Mouse (Mus musculus) myocyte (in vitro differentiated cells): ENCODE results near the gene Chst15. TPM values are rescaled to one million over a fixed set of nuclear protein-coding genes. Genes with fewer than 3 reads are reported as not detected.

Experiments used
- H3K27me3 ChIP-seq: one replicate; pipeline ENCODE4 v1.6.1; 2011; ENCODE audit not compliant: control insufficient read depth, insufficient read depth, insufficient read length
- H3K36me3 ChIP-seq: one replicate; pipeline ENCODE4 v1.6.1; 2011; ENCODE audit not compliant: control insufficient read depth, insufficient read depth
- H3K4me2 ChIP-seq: one replicate; pipeline ENCODE4 v1.6.1; 2011; ENCODE audit warnings: low read depth, control low read depth
- H3K4me3 ChIP-seq: one replicate; pipeline ENCODE4 v1.5.1; 2011; ENCODE audit warnings: mild to moderate bottlenecking, control low read depth, moderate library complexity
- H3K79me2 ChIP-seq: one replicate; pipeline ENCODE4 v1.6.1; 2011; ENCODE audit not compliant: control insufficient read depth, insufficient read depth
- H3ac ChIP-seq: one replicate; pipeline ENCODE4 v1.6.1; 2011; ENCODE audit not compliant: control insufficient read depth, insufficient read length
- CEBPB ChIP-seq: IDR thresholded peaks from 2 replicates; pipeline ENCODE4 v1.6.1; 2011; ENCODE audit warnings: mild to moderate bottlenecking, moderate library complexity; ENCODE audit not compliant: poor library complexity, insufficient read depth, severe bottlenecking
- E2F4 ChIP-seq: IDR thresholded peaks from one replicate; pipeline ENCODE4 v1.6.1; 2011; ENCODE audit warnings: mild to moderate bottlenecking, control low read depth, moderate library complexity; ENCODE audit not compliant: insufficient read depth
- MAX ChIP-seq: IDR thresholded peaks from one replicate; pipeline ENCODE4 v1.6.1; 2011; ENCODE audit warnings: low read depth, mild to moderate bottlenecking, control low read depth
- MYOD1 ChIP-seq, 3 experiments: IDR thresholded peaks; one replicate each; pipeline ENCODE4 v1.6.1; 2011; ENCODE audit warnings: control low read depth in 2 of 3, low read depth in 2 of 3, mild to moderate bottlenecking in 2 of 3, moderate library complexity in 1 of 3; ENCODE audit not compliant: insufficient read length in 2 of 3, control insufficient read depth in 1 of 3
- MYOG ChIP-seq, 3 experiments: IDR thresholded peaks; one replicate each; pipeline ENCODE4 v1.6.1; 2011; ENCODE audit warnings: control low read depth in 2 of 3, low read depth in 2 of 3, mild to moderate bottlenecking in 2 of 3; ENCODE audit not compliant: insufficient read length in 2 of 3, control insufficient read depth in 1 of 3, insufficient read depth in 1 of 3
- POLR2A ChIP-seq: IDR thresholded peaks from one replicate; pipeline ENCODE4 v1.6.1; 2011; ENCODE audit warnings: low read depth, mild to moderate bottlenecking, control low read depth, moderate library complexity; ENCODE audit not compliant: insufficient read length
- POLR2AphosphoS2 ChIP-seq: IDR thresholded peaks from one replicate; pipeline ENCODE4 v1.6.1; 2011; ENCODE audit warnings: low read depth, control low read depth; ENCODE audit not compliant: insufficient read length
- REST ChIP-seq: IDR thresholded peaks from one replicate; pipeline ENCODE4 v1.6.1; 2011; ENCODE audit warnings: mild to moderate bottlenecking, control low read depth, moderate library complexity; ENCODE audit not compliant: insufficient read depth, insufficient read length
- SRF ChIP-seq: IDR thresholded peaks from one replicate; pipeline ENCODE4 v1.6.1; 2011; ENCODE audit warnings: low read depth; ENCODE audit not compliant: control insufficient read depth, insufficient read length
- TCF12 ChIP-seq: IDR thresholded peaks from one replicate; pipeline ENCODE4 v1.6.1; 2011; ENCODE audit warnings: mild to moderate bottlenecking, control low read depth; ENCODE audit not compliant: poor library complexity, insufficient read depth, severe bottlenecking
- TCF3 ChIP-seq: IDR thresholded peaks from one replicate; pipeline ENCODE4 v1.6.1; 2011; ENCODE audit warnings: low read depth, control low read depth; ENCODE audit not compliant: insufficient read length
- USF1 ChIP-seq: IDR thresholded peaks from one replicate; pipeline ENCODE4 v1.6.1; 2011; ENCODE audit warnings: low read depth, mild to moderate bottlenecking, control low read depth, moderate library complexity
- polyA plus RNA-seq: library from polyadenylated mRNA; unstranded; fragments of >200 nt; fragmentation: generic; extraction: Trizol; gene quantifications from one replicate; pipeline ENCODE4 v1.2.1, GENCODE M21; 2012; ENCODE audit warnings: missing spikeins

Chst15 gene
- polyA plus RNA-seq, 1 experiment: 13.4 TPM

DNA sequence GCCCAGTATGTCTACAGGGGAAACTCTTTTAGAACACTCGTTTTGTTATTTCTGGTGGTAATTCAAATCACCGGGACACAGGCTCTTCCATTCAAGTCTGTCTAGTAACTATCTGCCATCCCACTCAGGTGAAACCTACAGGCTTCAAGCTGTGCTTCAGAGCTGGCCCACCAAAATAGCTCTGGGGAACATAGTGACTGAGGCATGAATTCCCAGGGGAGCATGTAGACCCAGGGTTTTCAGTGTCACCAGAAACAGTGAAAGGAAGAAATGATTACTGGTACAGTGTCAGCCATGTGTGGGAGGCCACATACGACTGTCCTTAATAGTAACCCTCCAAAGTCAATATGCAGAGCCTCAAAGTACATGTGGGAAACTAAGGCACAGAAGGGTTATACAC is 34.9 kb downstream of the Chst15 start:
- Histone ChIP-seq H3ac (no peak overlapping the region), H3K27me3 (no peaks in the 10 kb centered on the region), H3K4me2 (no peak overlapping the region), H3K79me2 (peaks cover 58% of the 10 kb centered on the region), H3K36me3 (peaks cover 7% of the 10 kb centered on the region), H3K4me3 (no peak overlapping the region)
- TF ChIP-seq TCF3: no peak
- no peak for TF ChIP-seq MYOD1 (IDR thresholded peaks at IDR 0.05; ENCODE audit: control insufficient read depth in 1 of 3, insufficient read length in 2 of 3, low read depth in 2 of 3)
- TF ChIP-seq MYOG (IDR thresholded peaks at IDR 0.05; ENCODE audit: control insufficient read depth in 1 of 3, insufficient read depth in 1 of 3, insufficient read length in 2 of 3, low read depth in 2 of 3): no peak
- no peak for TF ChIP-seq E2F4
- no peak for TF ChIP-seq CEBPB
- TF ChIP-seq POLR2A: no peak
- no peak for TF ChIP-seq POLR2AphosphoS2
- TF ChIP-seq SRF: no peak
- TF ChIP-seq USF1: no peak
- TF ChIP-seq MAX: no peak
- no peak for TF ChIP-seq REST
- no peak for TF ChIP-seq TCF12

DNA sequence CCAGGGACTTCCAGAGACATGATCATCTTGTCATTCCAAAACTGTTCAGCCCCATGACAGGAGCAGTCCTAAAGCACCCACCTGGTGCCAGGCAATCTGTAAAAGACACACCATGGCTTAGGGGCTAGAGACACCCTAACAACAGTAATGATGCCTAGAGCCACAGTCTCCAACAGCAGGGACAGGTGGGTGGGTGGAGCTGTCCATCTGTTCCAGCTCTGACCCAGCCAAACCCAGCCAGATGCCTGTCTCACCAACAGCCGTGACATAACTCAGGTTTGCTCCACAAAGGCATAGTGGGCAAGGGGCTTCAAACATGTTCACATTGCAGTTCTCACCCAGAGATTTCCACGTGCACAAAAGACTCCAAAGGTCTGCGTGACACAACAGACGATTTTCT is 35.3 kb downstream of the Chst15 start:
- no peaks in the 10 kb centered on the region for H3K27me3 ChIP-seq
- peaks cover 7% of the 10 kb centered on the region for H3K36me3 ChIP-seq
- no peak overlapping the region for H3ac ChIP-seq
- TF ChIP-seq MYOG (IDR thresholded peaks at IDR 0.05; ENCODE audit: control insufficient read depth in 1 of 3, insufficient read depth in 1 of 3, insufficient read length in 2 of 3, low read depth in 2 of 3) (peak; percentile 37 to 95 (median 88)), MYOD1 (IDR thresholded peaks at IDR 0.05; ENCODE audit: control insufficient read depth in 1 of 3, insufficient read length in 2 of 3, low read depth in 2 of 3) (peak in 2 of 3 experiments; percentile 91 to 98), E2F4 (no peak)
- peaks cover 62% of the 10 kb centered on the region for H3K79me2 ChIP-seq
- H3K4me3 ChIP-seq: no peak overlapping the region
- no peak overlapping the region for H3K4me2 ChIP-seq

DNA sequence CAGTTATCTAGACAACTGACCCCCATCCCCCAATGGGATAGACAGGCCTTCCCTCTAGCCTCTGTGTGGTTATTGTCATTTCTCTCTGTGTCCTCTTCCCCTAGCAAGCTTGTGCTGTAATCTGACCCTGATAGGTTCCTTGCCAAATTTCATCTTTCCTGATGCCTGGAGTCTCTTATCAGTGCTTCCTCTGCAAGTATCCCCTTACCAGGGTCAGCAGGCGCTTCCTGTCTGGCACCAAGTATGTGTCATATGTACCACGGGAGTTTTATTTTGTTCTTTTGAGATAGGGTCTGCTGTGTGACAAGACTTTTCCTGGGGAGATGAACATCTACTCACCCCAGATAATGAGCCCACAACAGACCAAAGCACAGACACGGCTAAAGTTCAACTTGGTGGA is 38.4 kb downstream of the Chst15 start:
- H3K4me2 ChIP-seq: peak overlapping the region; percentile 0
- no peaks in the 10 kb centered on the region for H3K27me3 ChIP-seq
- no peak for TF ChIP-seq USF1
- TF ChIP-seq SRF: no peak
- no peak for TF ChIP-seq MYOD1 (IDR thresholded peaks at IDR 0.05; ENCODE audit: control insufficient read depth in 1 of 3, insufficient read length in 2 of 3, low read depth in 2 of 3)
- no peak for TF ChIP-seq E2F4
- TF ChIP-seq MAX: no peak
- TF ChIP-seq TCF12: no peak
- TF ChIP-seq CEBPB: no peak
- TF ChIP-seq MYOG (IDR thresholded peaks at IDR 0.05; ENCODE audit: control insufficient read depth in 1 of 3, insufficient read depth in 1 of 3, insufficient read length in 2 of 3, low read depth in 2 of 3): no peak
- no peak for TF ChIP-seq REST
- no peak for TF ChIP-seq TCF3
- no peak for TF ChIP-seq POLR2AphosphoS2
- TF ChIP-seq POLR2A: no peak
- H3K79me2 ChIP-seq: peaks cover 68% of the 10 kb centered on the region
- no peak overlapping the region for H3ac ChIP-seq
- H3K4me3 ChIP-seq: no peak overlapping the region
- H3K36me3 ChIP-seq: peaks cover 7% of the 10 kb centered on the region

DNA sequence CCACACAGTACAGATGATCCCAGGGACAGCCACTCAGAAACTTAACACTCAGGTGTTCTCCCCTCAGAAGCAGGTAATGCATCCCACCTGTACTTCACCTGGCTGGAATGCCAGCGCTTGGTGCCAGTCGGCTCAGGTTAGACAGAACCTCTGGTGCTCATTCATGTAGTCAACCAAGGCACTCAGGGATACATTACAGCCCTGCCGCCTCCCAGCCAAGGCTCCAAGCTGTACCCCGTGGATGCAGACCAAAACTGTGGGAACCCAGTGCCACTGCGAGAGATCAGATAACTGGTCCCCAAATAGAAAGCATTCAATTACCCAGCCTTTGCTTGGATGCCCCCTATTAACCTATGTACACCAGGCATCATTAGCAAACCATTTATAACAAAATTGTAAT is 40.7 kb downstream of the Chst15 start:
- Histone ChIP-seq H3K4me2 (no peak overlapping the region), H3K4me3 (no peak overlapping the region), H3ac (no peak overlapping the region), H3K27me3 (no peaks in the 10 kb centered on the region), H3K79me2 (peaks cover 57% of the 10 kb centered on the region), H3K36me3 (peaks cover 7% of the 10 kb centered on the region)
- no peak for TF ChIP-seq USF1
- no peak for TF ChIP-seq MYOD1 (IDR thresholded peaks at IDR 0.05; ENCODE audit: control insufficient read depth in 1 of 3, insufficient read length in 2 of 3, low read depth in 2 of 3)
- TF ChIP-seq MAX: no peak
- no peak for TF ChIP-seq POLR2A
- no peak for TF ChIP-seq E2F4
- no peak for TF ChIP-seq SRF
- no peak for TF ChIP-seq CEBPB

DNA sequence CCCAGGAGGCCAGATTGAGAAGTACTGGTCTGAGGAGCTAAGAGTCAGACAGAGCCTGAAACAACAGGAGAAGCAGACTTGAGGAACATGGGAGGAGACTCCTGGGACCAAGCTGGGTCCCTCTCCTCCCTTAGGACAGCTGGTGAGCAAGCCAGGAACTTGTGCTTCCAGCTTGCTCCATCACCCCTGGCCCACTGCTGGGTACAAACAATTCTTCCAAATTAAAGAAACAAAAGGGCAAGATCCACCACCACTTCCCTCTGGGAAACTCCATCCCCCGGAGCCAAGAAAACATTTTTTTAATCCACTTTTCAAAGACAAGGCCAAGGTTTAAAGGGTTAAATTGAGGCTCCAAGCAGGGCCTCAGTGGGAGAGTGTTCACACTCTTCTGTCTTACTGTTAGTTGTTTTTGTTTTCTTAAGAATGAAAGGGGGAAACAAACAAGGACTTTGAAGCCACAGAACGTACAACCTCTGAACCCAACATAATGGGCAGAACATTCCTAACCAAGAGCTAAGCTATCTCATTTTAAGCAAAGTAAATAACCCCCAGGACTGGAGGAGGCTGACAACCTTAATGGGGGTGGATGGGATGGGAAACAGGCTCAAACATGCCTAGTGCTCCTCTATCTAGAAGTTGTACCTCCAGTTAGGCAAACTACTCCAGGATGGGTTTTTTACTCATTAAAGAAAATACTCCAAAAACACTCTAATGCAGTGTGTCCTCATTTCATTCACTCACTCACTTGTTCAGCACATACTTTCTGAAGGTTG is 43.1 kb downstream of the Chst15 start:
- Histone ChIP-seq H3K4me3 (no peak overlapping the region), H3K27me3 (no peaks in the 10 kb centered on the region), H3ac (no peak overlapping the region), H3K36me3 (peaks cover 6% of the 10 kb centered on the region), H3K4me2 (no peak overlapping the region), H3K79me2 (peaks cover 53% of the 10 kb centered on the region)
- TF ChIP-seq REST: no peak
- no peak for TF ChIP-seq POLR2AphosphoS2
- TF ChIP-seq USF1: no peak
- TF ChIP-seq CEBPB: no peak
- no peak for TF ChIP-seq E2F4
- no peak for TF ChIP-seq POLR2A
- no peak for TF ChIP-seq TCF3
- TF ChIP-seq MYOG (IDR thresholded peaks at IDR 0.05; ENCODE audit: control insufficient read depth in 1 of 3, insufficient read depth in 1 of 3, insufficient read length in 2 of 3, low read depth in 2 of 3): no peak
- no peak for TF ChIP-seq TCF12
- TF ChIP-seq SRF: no peak
- no peak for TF ChIP-seq MYOD1 (IDR thresholded peaks at IDR 0.05; ENCODE audit: control insufficient read depth in 1 of 3, insufficient read length in 2 of 3, low read depth in 2 of 3)
- TF ChIP-seq MAX: no peak
